Mouse (Mus musculus) forebrain, postnatal 0 days (tissue): ENCODE measurements around the gene Slc35f3. TPM values are rescaled to one million over a fixed set of nuclear protein-coding genes. Genes with fewer than 3 reads are reported as not detected.

Source experiments
- ATAC-seq: fragments of 200-750 bp; cut with Nextera tagmentation; 2 replicates; pipeline ENCODE4 v1.8.0; 2017; ENCODE audit warnings: mild to moderate bottlenecking, moderate library complexity
- DNase-seq: peaks from one replicate; pipeline ENCODE4 v3.0.0-alpha.2; 2015
- H3K27ac ChIP-seq: fragments of 300-500 bp; sonication (generic); 2 replicates; pipeline ENCODE4 v1.5.1; 2014; ENCODE audit warnings: low read depth, mild to moderate bottlenecking, antibody characterized with exemption, low read length, moderate library complexity, mixed read lengths
- H3K27me3 ChIP-seq: fragments of 300-500 bp; sonication (generic); 2 replicates; pipeline ENCODE4 v1.6.1; 2014; ENCODE audit warnings: mild to moderate bottlenecking, low read length, mixed read lengths; ENCODE audit not compliant: insufficient read depth
- H3K36me3 ChIP-seq: fragments of 300-500 bp; sonication (generic); 2 replicates; pipeline ENCODE4 v1.6.1; 2014; ENCODE audit warnings: mild to moderate bottlenecking, moderate library complexity; ENCODE audit not compliant: insufficient read depth
- H3K4me1 ChIP-seq: fragments of 300-500 bp; sonication (generic); 2 replicates; pipeline ENCODE4 v1.6.1; 2014; ENCODE audit warnings: antibody characterized with exemption; ENCODE audit not compliant: insufficient read depth
- H3K4me2 ChIP-seq: fragments of 300-500 bp; sonication (generic); 2 replicates; pipeline ENCODE4 v1.6.1; 2014; ENCODE audit warnings: low read depth, mild to moderate bottlenecking, moderate library complexity
- H3K4me3 ChIP-seq: fragments of 300-500 bp; sonication (generic); 2 replicates; pipeline ENCODE4 v1.5.1; 2014; ENCODE audit warnings: low read depth, low read length, mixed read lengths
- H3K9ac ChIP-seq: fragments of 300-500 bp; sonication (generic); 2 replicates; pipeline ENCODE4 v1.6.1; 2014; ENCODE audit warnings: mild to moderate bottlenecking
- H3K9me3 ChIP-seq: fragments of 300-500 bp; sonication (generic); 2 replicates; pipeline ENCODE4 v1.6.1; 2016; ENCODE audit warnings: low read length
- CTCF ChIP-seq: sonication (generic); IDR thresholded peaks from 2 replicates; pipeline ENCODE4 v1.5.1; 2016; ENCODE audit warnings: antibody characterized with exemption, control low read depth, low read depth
- WGBS: fragments of 180-500 bp; shearing (Covaris S2); extraction: QIAGEN DNeasy Blood & Tissue Kit; methylation state at CpG from one replicate; pipeline ENCODE4 v1.1.7; 2014; 5-methylcytosine and 5-hydroxymethylcytosine counted together
- polyA plus RNA-seq: library from polyadenylated mRNA; unstranded; fragments of >200 nt; fragmentation: Nextera tagmentation; extraction: Ambion mirVana; gene quantifications from 2 replicates; pipeline ENCODE4 v1.2.1, GENCODE M21; 2015
- total RNA-seq: library from RNA; depleted of rRNA; stranded (reverse); fragments of >200 nt; gene quantifications from 2 replicates; pipeline ENCODE4 v1.2.3, GENCODE M21; 2014

Slc35f3 gene
- total and polyA plus RNA-seq, 2 experiments from 2014 or later, result 2.1 to 3.1 TPM

DNA sequence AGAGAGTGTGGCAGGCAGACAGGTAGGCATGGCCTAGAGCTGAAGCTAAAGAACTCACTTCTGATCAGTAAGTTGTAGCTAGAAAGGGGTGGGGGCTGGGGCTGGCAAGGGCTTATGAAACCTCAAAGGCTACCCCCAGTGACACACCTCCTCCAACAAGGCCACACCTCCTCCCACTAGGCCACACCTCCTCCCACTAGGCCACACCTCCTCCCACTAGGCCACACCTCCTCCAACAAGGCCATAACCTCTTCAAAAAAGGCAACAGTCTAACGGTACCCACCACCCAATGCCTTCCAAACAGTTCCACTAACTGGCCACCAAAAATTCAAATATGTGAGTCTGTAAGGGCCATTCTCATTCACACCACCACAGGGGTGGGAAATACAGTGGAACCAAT lies 54.9 kb downstream of the Slc35f3 start:
- no peak overlapping the region for H3K4me2 ChIP-seq
- H3K27ac ChIP-seq, result no peak overlapping the region
- no peak overlapping the region for H3K9ac ChIP-seq
- TF ChIP-seq CTCF, result no peak
- no peaks in the 10 kb centered on the region for H3K36me3 ChIP-seq
- no peak for DNase-seq
- no peak for ATAC-seq
- no peak overlapping the region for H3K4me3 ChIP-seq
- no peaks in the 10 kb centered on the region for H3K27me3 ChIP-seq
- no peaks in the 10 kb centered on the region for H3K9me3 ChIP-seq
- 89% methylated on average over 1 of the region's 1 CpGs for WGBS
- no peaks in the 10 kb centered on the region for H3K4me1 ChIP-seq

DNA sequence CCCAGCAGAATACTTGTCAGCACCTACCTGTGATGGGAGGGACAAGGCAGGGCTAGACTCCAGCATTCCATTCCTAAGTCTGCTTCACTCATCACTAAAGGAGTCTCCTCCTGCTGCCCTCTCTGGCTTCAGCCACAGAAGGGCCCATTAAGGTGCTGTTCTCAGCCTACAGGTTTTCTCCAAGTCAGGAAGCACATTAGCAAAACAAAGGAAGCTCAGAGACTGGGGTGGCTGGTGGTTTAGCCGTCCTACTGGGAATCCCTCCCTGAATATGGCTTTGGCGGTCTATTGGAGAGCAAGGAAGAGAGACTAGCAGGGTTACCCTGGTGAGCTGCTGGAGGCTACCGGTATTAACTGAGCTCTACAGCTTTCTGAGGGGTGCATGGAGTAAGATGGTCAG lies 59.6 kb downstream of the Slc35f3 start:
- Histone ChIP-seq H3K4me3 (no peak overlapping the region), H3K9me3 (no peaks in the 10 kb centered on the region), H3K36me3 (no peaks in the 10 kb centered on the region), H3K4me2 (no peak overlapping the region), H3K9ac (no peak overlapping the region), H3K27me3 (no peaks in the 10 kb centered on the region), H3K4me1 (no peaks in the 10 kb centered on the region), H3K27ac (no peak overlapping the region)
- TF ChIP-seq CTCF, result no peak
- WGBS, result 40% methylated on average over 3 of the region's 3 CpGs
- ATAC-seq, result no peak
- no peak for DNase-seq

DNA sequence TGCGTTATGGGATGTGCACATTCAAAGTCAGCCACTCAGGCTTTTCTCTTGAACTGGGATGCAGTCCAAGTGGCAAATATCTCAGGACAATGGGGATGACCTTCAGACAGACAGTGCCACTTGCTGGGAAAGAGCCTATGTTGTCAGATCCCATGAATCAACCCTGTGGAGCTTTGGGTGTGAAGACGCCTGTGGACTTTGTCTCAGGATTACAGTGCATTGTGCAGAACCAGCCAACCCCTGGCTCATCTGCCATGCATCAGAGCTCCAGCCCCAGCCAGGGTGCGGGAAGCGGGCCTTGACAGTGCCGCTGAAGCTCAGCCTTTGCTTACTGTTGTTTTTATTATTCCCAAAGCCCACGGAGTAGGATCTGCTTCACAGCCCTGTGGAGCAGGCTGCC lies 60.9 kb downstream of the Slc35f3 start:
- no peak for ATAC-seq
- Histone ChIP-seq H3K9ac (no peak overlapping the region), H3K4me3 (no peak overlapping the region), H3K9me3 (no peaks in the 10 kb centered on the region), H3K4me1 (no peaks in the 10 kb centered on the region), H3K27ac (no peak overlapping the region), H3K4me2 (no peak overlapping the region), H3K36me3 (no peaks in the 10 kb centered on the region), H3K27me3 (no peaks in the 10 kb centered on the region)
- no peak for DNase-seq
- no peak for TF ChIP-seq CTCF
- 54% methylated on average over 6 of the region's 6 CpGs for WGBS

DNA sequence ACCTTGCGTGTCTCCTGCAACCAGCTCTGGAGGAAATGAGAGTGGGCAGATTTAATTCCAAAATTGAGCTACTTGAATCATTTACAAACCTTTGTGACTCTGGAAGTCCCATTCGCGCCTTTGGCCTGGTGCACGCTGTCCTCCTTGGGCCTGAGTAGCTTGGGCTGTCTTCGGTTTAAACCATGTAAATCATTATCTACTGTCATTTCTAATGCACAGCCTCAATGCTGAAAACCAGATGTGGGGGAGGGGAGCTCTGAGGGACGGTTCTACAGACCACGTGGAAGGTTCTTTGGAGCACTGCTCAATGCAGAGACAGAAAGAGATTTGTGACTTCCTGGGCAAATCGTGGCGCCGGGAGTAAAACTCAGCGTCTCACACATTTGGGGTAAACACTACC lies 61.7 kb downstream of the Slc35f3 start:
- no peak for TF ChIP-seq CTCF
- ATAC-seq (no peak), DNase-seq (no peak)
- H3K36me3 ChIP-seq, result no peaks in the 10 kb centered on the region
- H3K4me1 ChIP-seq, result no peaks in the 10 kb centered on the region
- no peak overlapping the region for H3K27ac ChIP-seq
- H3K27me3 ChIP-seq, result no peaks in the 10 kb centered on the region
- no peak overlapping the region for H3K4me2 ChIP-seq
- H3K9me3 ChIP-seq, result no peaks in the 10 kb centered on the region
- H3K4me3 ChIP-seq, result no peak overlapping the region
- H3K9ac ChIP-seq, result no peak overlapping the region
- 79% methylated on average over 11 of the region's 11 CpGs for WGBS

DNA sequence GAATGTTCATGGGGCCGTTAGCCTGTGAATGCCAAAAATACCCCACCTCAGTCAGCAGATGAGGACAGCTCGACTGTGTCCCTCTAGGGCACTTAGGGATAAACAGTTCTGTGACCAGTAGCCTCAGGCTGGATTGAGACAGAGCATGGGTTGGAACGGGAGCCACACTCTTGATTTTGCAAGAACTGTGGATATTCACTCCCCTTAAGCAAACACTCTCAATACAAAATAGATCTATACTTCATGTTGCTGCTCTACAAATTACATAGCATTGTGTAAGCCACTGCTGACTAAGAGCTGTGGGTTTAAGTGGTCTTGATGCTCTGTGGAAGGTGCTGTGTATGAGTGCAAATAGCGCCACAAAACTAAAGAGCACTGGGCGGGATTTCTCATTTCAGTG lies 62.3 kb downstream of the Slc35f3 start:
- WGBS, result 59% methylated on average over 5 of the region's 5 CpGs
- TF ChIP-seq CTCF, result no peak
- no peak for ATAC-seq

DNA sequence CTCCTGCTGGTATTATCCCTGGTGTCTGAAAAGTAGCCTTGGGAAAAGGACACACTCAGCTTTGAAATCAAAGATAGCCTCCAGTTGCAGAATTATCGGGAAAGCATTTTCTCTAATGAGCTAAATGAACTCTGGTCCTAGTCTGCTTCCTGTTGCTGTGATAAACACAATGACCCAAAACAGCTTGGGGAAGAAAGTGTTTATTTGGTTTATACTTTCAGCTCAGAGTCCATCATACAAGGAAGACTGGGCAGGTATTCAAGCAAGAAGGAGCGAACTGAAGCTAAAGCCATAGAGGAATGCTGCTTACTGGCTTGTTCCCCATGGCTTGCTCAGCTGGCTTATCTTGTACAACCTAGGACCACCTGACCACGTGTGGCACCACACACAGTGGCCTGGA lies 67.9 kb downstream of the Slc35f3 start:
- DNase-seq (no peak), ATAC-seq (no peak)
- Histone ChIP-seq H3K4me3 (no peak overlapping the region), H3K27ac (no peak overlapping the region), H3K36me3 (no peaks in the 10 kb centered on the region), H3K4me2 (no peak overlapping the region), H3K27me3 (no peaks in the 10 kb centered on the region), H3K4me1 (no peaks in the 10 kb centered on the region), H3K9me3 (no peaks in the 10 kb centered on the region), H3K9ac (no peak overlapping the region)
- TF ChIP-seq CTCF, result no peak
- WGBS, result 66% methylated on average over 3 of the region's 3 CpGs

More for the DNA sequence above, 62.3 kb downstream of the Slc35f3 start:
- DNase-seq, result no peak
- Histone ChIP-seq H3K4me2 (no peak overlapping the region), H3K27ac (no peak overlapping the region), H3K27me3 (no peaks in the 10 kb centered on the region), H3K9ac (no peak overlapping the region), H3K4me1 (no peaks in the 10 kb centered on the region), H3K36me3 (no peaks in the 10 kb centered on the region), H3K4me3 (no peak overlapping the region), H3K9me3 (no peaks in the 10 kb centered on the region)

DNA sequence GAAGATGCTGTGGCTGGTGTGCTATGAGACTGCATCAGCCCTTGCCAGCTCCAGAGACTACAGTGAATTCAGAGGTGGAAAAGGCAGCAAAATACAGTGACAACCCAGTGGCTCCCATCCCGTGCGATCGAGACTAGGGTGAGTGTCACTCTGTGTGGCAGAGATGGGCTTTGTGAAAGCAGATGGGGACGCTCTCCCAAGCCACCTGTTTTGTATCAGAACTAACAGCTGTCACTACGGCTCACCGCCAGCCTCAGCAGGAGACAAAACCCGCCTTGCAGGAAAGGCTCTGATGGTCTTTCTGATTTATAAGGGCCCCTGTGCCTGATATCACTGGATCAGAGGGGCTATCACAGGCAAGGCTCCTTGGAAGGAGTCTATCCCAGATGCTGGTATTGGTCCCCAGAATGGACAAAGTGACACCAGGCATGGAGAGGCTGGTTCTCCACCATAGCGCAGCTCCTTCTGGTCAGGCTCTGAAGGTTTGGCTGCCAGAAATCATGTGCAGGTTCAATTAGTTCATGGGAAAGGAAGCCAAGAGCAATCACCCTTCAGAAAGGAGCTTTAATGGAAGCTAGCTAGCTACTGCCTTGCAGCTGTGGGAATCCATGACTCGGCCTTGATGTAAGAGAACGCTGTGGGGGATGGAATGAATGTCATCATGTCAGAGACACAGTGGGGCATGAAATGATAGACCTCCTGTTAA lies 70.1 kb downstream of the Slc35f3 start:
- no peaks in the 10 kb centered on the region for H3K27me3 ChIP-seq
- TF ChIP-seq CTCF, result no peak
- ATAC-seq, result no peak

More for the DNA sequence above, 70.1 kb downstream of the Slc35f3 start:
- 73% methylated on average over 10 of the region's 10 CpGs for WGBS
- no peaks in the 10 kb centered on the region for H3K9me3 ChIP-seq
- no peak overlapping the region for H3K9ac ChIP-seq
- H3K4me1 ChIP-seq, result no peaks in the 10 kb centered on the region
- H3K27ac ChIP-seq, result no peak overlapping the region
- H3K4me2 ChIP-seq, result no peak overlapping the region
- peak; percentile 30 for DNase-seq
- no peaks in the 10 kb centered on the region for H3K36me3 ChIP-seq
- no peak overlapping the region for H3K4me3 ChIP-seq
